Mouse (Mus musculus): Measurements from ENCODE around the gene Chtf18. TPM values are rescaled to one million over a fixed set of nuclear protein-coding genes. Genes with fewer than 3 reads are reported as not detected.

Chtf18 gene
- total and polyA plus RNA-seq, 2 experiments, result 0.18 to 0.31 TPM

DNA sequence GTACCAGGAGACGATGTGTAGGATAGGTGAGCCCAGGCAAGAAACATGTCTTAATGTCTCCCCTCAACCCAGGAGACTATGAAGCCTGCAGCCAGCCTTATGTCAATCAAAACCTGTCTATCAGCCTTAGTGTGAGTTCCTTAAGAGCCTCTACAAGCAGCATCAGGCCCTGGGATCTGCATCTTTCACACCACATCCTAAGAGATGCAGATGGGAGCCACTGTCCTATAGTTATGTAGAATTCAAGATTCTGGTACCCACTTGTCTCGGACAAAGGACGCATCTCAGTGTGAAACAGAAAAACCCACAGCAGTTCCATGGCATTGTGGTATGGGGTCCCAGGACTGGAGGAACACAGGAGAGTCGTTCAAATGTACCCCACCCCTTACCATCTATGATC lies 27.9 kb upstream of the Chtf18 start:
- Histone ChIP-seq H3K27me3 (ENCODE audit: control insufficient read depth, insufficient read depth, low read length) (no peaks in the 10 kb centered on the region), H3K79me2 (ENCODE audit: control insufficient read depth, insufficient read depth, low read length) (no peaks in the 10 kb centered on the region), H3K4me1 (ENCODE audit: control insufficient read depth, insufficient read depth, low read length) (no peaks in the 10 kb centered on the region), H3K36me3 (ENCODE audit: control insufficient read depth, insufficient read depth, low read length) (no peaks in the 10 kb centered on the region), H3K27ac (replicated peaks; ENCODE audit: insufficient read depth, low read depth, low read length) (no peak overlapping the region), H3K4me3 (ENCODE audit: insufficient read depth, low read depth, low read length) (no peak overlapping the region), H3K9ac (ENCODE audit: low read depth, low read length) (no peak overlapping the region)
- TF ChIP-seq POLR2A (IDR thresholded peaks at IDR 0.05; ENCODE audit: extremely low read depth, insufficient read depth, low read length) (no peak), CTCF (IDR thresholded peaks at IDR 0.05; ENCODE audit: low read depth, low read length) (no peak)
- 76% methylated on average over 4 of the region's 4 CpGs for WGBS
- no peak for DNase-seq (ENCODE audit: extremely low read depth, low read depth, low spot score)

DNA sequence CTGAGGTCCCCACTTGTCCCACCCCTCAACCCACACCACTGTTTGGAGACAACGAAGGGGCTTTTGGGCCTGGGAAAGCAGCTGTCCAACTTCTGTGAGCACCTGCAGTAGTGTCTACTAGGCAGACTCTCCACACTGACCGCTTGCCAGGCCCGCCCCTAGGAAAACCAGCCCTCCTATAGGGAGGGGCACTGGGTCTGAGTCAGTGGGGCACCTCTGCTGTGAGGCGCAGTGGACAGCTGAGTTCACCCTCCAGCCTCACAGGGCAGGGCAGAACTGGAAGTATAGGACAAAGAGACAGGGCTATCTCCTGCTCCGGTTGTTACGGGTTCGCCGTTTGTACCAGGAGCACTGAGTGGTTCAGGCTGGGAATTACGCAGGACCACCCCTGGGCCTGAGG lies 27.0 kb upstream of the Chtf18 start, which contains the start of gene Msln:
TSS of gene Msln (minus strand) at position 138 of the 400 bp plus-strand sequence.
- WGBS, result 88% methylated on average over 9 of the region's 9 CpGs
- no peak within 1 kb of the TSS for H3K9ac ChIP-seq (ENCODE audit: low read depth, low read length)
- no peak for DNase-seq (ENCODE audit: extremely low read depth, low read depth, low spot score)
- no peaks in the 10 kb centered on the region for H3K79me2 ChIP-seq (ENCODE audit: control insufficient read depth, insufficient read depth, low read length)
- no peak for TF ChIP-seq POLR2A (IDR thresholded peaks at IDR 0.05; ENCODE audit: extremely low read depth, insufficient read depth, low read length)
- TF ChIP-seq CTCF (IDR thresholded peaks at IDR 0.05; ENCODE audit: low read depth, low read length), result no peak
- no peak within 1 kb of the TSS for H3K4me3 ChIP-seq (ENCODE audit: insufficient read depth, low read depth, low read length)
- no peaks in the 10 kb centered on the region for H3K36me3 ChIP-seq (ENCODE audit: control insufficient read depth, insufficient read depth, low read length)
- no peak within 1 kb of the TSS for H3K27ac ChIP-seq (replicated peaks; ENCODE audit: insufficient read depth, low read depth, low read length)
- H3K4me1 ChIP-seq (ENCODE audit: control insufficient read depth, insufficient read depth, low read length), result no peaks in the 10 kb centered on the region
- no peaks in the 10 kb centered on the region for H3K27me3 ChIP-seq (ENCODE audit: control insufficient read depth, insufficient read depth, low read length)

DNA sequence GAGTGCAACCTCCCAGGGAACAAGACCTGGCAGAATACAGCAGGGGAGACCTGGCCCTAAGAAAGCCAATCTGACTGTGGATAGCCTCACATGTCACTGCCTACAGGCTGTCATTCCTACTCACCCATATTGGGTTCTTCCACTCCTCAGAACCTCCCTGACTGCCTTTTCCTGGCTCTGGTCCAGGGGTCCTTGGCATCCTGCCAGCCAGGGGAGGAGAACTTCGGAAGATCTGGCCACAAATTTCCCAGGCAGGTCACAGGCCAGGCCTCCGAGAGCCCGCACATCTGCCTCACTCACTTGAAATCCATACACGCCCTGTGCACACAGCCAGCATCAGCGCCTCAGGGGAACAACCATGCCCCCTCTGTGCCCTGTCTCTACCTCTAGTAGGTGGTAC lies 24.2 kb upstream of the Chtf18 start:
- Histone ChIP-seq H3K27me3 (ENCODE audit: control insufficient read depth, insufficient read depth, low read length) (no peaks in the 10 kb centered on the region), H3K36me3 (ENCODE audit: control insufficient read depth, insufficient read depth, low read length) (no peaks in the 10 kb centered on the region), H3K79me2 (ENCODE audit: control insufficient read depth, insufficient read depth, low read length) (no peaks in the 10 kb centered on the region), H3K4me1 (ENCODE audit: control insufficient read depth, insufficient read depth, low read length) (no peaks in the 10 kb centered on the region), H3K4me3 (ENCODE audit: insufficient read depth, low read depth, low read length) (no peak overlapping the region), H3K27ac (replicated peaks; ENCODE audit: insufficient read depth, low read depth, low read length) (no peak overlapping the region), H3K9ac (ENCODE audit: low read depth, low read length) (no peak overlapping the region)
- 30% methylated on average over 5 of the region's 5 CpGs for WGBS
- no peak for DNase-seq (ENCODE audit: extremely low read depth, low read depth, low spot score)
- TF ChIP-seq POLR2A (IDR thresholded peaks at IDR 0.05; ENCODE audit: extremely low read depth, insufficient read depth, low read length), result no peak
- TF ChIP-seq CTCF (IDR thresholded peaks at IDR 0.05; ENCODE audit: low read depth, low read length), result no peak

DNA sequence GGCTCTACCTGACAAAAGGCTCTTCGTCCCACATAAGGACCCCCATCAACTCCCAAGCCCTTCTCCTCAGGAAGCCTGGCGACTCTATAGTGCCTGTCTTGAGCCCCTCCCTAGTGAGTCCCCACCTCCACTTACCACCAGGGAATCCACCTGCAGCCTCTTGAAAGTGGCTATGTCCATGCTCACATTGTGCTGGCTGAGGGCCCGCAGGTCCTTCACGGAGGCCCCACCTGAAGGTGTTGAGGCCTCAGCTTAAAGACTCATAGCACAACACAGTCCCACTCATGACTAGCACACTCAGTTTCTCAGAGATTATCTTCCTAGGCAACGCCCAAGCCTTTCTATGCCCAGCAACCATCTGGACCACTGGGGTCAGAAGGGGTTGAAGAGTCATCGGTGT lies 22.1 kb upstream of the Chtf18 start:
- no peaks in the 10 kb centered on the region for H3K79me2 ChIP-seq (ENCODE audit: control insufficient read depth, insufficient read depth, low read length)
- H3K27ac ChIP-seq (replicated peaks; ENCODE audit: insufficient read depth, low read depth, low read length), result no peak overlapping the region
- no peak for DNase-seq (ENCODE audit: extremely low read depth, low read depth, low spot score)
- no peaks in the 10 kb centered on the region for H3K36me3 ChIP-seq (ENCODE audit: control insufficient read depth, insufficient read depth, low read length)
- no peaks in the 10 kb centered on the region for H3K4me1 ChIP-seq (ENCODE audit: control insufficient read depth, insufficient read depth, low read length)
- H3K4me3 ChIP-seq (ENCODE audit: insufficient read depth, low read depth, low read length), result no peak overlapping the region
- H3K9ac ChIP-seq (ENCODE audit: low read depth, low read length), result no peak overlapping the region
- no peak for TF ChIP-seq CTCF (IDR thresholded peaks at IDR 0.05; ENCODE audit: low read depth, low read length)
- TF ChIP-seq POLR2A (IDR thresholded peaks at IDR 0.05; ENCODE audit: extremely low read depth, insufficient read depth, low read length), result no peak
- 85% methylated on average over 6 of the region's 6 CpGs for WGBS
- no peaks in the 10 kb centered on the region for H3K27me3 ChIP-seq (ENCODE audit: control insufficient read depth, insufficient read depth, low read length)

DNA sequence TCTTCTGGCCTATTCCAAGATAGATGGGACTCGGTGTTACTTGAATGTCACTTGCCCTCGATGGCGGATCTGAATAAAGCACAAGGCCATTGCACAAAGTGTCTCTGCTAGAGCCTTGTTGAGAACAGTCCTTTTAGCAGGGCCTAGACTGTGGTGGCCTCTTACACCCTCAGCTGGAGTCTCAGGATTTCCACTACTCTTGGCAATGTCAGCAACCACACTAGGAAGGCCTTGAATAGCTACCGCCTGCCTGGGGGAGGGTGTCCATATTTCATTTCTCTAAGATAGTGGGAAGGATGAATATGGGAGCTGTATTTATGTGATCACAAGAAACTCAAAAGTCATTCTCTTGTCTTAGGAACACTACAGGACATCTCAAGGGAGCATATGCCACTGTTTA lies 21.0 kb upstream of the Chtf18 start:
- Histone ChIP-seq H3K27ac (replicated peaks; ENCODE audit: insufficient read depth, low read depth, low read length) (no peak overlapping the region), H3K9ac (ENCODE audit: low read depth, low read length) (no peak overlapping the region), H3K79me2 (ENCODE audit: control insufficient read depth, insufficient read depth, low read length) (no peaks in the 10 kb centered on the region), H3K36me3 (ENCODE audit: control insufficient read depth, insufficient read depth, low read length) (no peaks in the 10 kb centered on the region), H3K27me3 (ENCODE audit: control insufficient read depth, insufficient read depth, low read length) (no peaks in the 10 kb centered on the region), H3K4me3 (ENCODE audit: insufficient read depth, low read depth, low read length) (no peak overlapping the region), H3K4me1 (ENCODE audit: control insufficient read depth, insufficient read depth, low read length) (no peaks in the 10 kb centered on the region)
- DNase-seq (ENCODE audit: extremely low read depth, low read depth, low spot score), result no peak
- TF ChIP-seq POLR2A (IDR thresholded peaks at IDR 0.05; ENCODE audit: extremely low read depth, insufficient read depth, low read length), result no peak
- TF ChIP-seq CTCF (IDR thresholded peaks at IDR 0.05; ENCODE audit: low read depth, low read length), result no peak
- WGBS, result 93% methylated on average over 4 of the region's 4 CpGs

DNA sequence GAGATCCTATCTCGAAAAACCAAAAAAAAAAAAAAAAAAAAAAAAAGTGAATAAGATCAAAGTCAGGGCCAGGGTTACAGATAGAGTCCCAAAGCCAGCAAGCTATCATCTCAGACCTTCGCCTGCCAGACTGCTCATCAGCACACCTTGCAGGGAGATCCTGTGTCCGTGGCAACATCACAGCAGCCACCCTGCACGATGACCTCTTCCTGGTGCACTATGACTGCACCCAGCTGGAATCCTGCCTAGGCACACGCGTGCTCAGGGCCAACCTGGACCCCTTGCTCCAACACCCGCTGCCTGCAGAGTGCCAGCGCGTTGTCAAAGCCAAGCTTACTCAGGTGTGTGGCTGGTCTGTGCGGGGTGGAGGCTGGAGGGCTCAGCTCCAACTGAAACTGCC lies 17.1 kb upstream of the Chtf18 start:
- Histone ChIP-seq H3K79me2 (ENCODE audit: control insufficient read depth, insufficient read depth, low read length) (no peaks in the 10 kb centered on the region), H3K4me1 (ENCODE audit: control insufficient read depth, insufficient read depth, low read length) (no peaks in the 10 kb centered on the region), H3K27ac (replicated peaks; ENCODE audit: insufficient read depth, low read depth, low read length) (no peak overlapping the region), H3K9ac (ENCODE audit: low read depth, low read length) (no peak overlapping the region), H3K4me3 (ENCODE audit: insufficient read depth, low read depth, low read length) (no peak overlapping the region), H3K36me3 (ENCODE audit: control insufficient read depth, insufficient read depth, low read length) (no peaks in the 10 kb centered on the region), H3K27me3 (ENCODE audit: control insufficient read depth, insufficient read depth, low read length) (no peaks in the 10 kb centered on the region)
- TF ChIP-seq CTCF (IDR thresholded peaks at IDR 0.05; ENCODE audit: low read depth, low read length), result no peak
- WGBS, result 63% methylated on average over 10 of the region's 10 CpGs
- DNase-seq (ENCODE audit: extremely low read depth, low read depth, low spot score), result no peak

Measured in liver, adult 2 months (tissue).